In the genomic region with DNA sequence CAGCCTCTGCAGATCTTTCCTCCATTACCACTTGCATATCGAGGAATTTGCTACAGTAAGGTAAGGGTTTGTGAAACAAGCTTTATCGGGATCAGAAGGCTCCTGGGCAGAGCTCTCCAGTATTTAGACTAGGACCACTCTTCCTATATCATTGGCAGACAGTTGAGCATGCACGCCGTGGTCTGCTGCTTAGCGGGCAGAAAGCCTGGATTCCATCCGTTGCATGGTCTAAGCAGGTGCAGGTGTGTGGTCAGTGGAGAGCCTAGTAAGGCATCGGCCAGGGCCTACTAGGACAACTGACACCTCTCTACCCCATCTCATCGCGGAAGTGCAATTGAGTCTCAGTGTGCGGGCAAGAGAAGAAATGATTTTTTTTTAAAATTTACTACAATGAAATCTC, we compare ENCODE assay signal across 10 mouse cellular contexts. TPM values are rescaled to one million over a fixed set of nuclear protein-coding genes. Genes with fewer than 3 reads are reported as not detected.
DNase-seq lines count a peak whose midpoint lies in the region; ATAC-seq and TF ChIP-seq lines count a peak whose summit lies in the region.
"Had no signal": no experiment of that assay in that cellular context is flagged by ENCODE, and none has a peak within 500 bp of the region (broad histone marks: within the 10 kb centered on the region; RNA-seq: fewer than 3 reads in every experiment).

No protein-coding gene starts in this region.

- H3K4me3 ChIP-seq in heart, embryonic 15.5 days = no peak overlapping the region
- H3K4me3 ChIP-seq in forebrain, postnatal 0 days (ENCODE audit: low read depth, low read length) = peak overlapping the region; percentile 26
- peak overlapping the region; percentile 21 for H3K4me3 ChIP-seq in midbrain, embryonic 13.5 days (replicated peaks)

- no peak overlapping the region for H3K9ac ChIP-seq in heart, embryonic 15.5 days
- H3K9ac ChIP-seq in forebrain, postnatal 0 days = no peak overlapping the region
- H3K9ac ChIP-seq in midbrain, embryonic 13.5 days (replicated peaks) = peak overlapping the region; percentile 21; the same call in 1 of the 2 replicates

- H3K27ac ChIP-seq in heart, embryonic 15.5 days = no peak overlapping the region
- no peak overlapping the region for H3K27ac ChIP-seq in forebrain, postnatal 0 days (ENCODE audit: low read depth, low read length)
- peak overlapping the region; percentile 78 for H3K27ac ChIP-seq in midbrain, embryonic 13.5 days

- WGBS in heart, embryonic 15.5 days = 30% methylated on average over 10 of the region's 10 CpGs
- WGBS in forebrain, postnatal 0 days = 11% methylated on average over 10 of the region's 10 CpGs
- WGBS in midbrain, embryonic 13.5 days = 6% methylated on average over 10 of the region's 10 CpGs

- H3K36me3 ChIP-seq in heart, embryonic 15.5 days = no peaks in the 10 kb centered on the region
- no peaks in the 10 kb centered on the region for H3K36me3 ChIP-seq in forebrain, postnatal 0 days (ENCODE audit: insufficient read depth)
- H3K36me3 ChIP-seq in midbrain, embryonic 13.5 days = no peaks in the 10 kb centered on the region

- no peak for TF ChIP-seq POLR2A in brain, embryonic 14.5 days (IDR thresholded peaks at IDR 0.05; ENCODE audit: borderline replicate concordance, extremely low read depth, insufficient read depth, insufficient read length, poor library complexity, severe bottlenecking)

- no peak for TF ChIP-seq CTCF in brain, embryonic 14.5 days (IDR thresholded peaks at IDR 0.05; ENCODE audit: borderline replicate concordance, extremely low read depth, insufficient read depth, insufficient read length)
- TF ChIP-seq CTCF in forebrain, postnatal 0 days (IDR thresholded peaks at IDR 0.05; ENCODE audit: low read depth) = no peak

- ATAC-seq in heart, embryonic 15.5 days (replicated peaks; ENCODE audit: insufficient number of reproducible peaks, insufficient read depth, low FRiP score, low read depth) = no peak
- peak; percentile 25; the same call in 1 of the 2 replicates for ATAC-seq in forebrain, postnatal 0 days
- peak; percentile 57 for ATAC-seq in midbrain, embryonic 13.5 days

- H3K4me2 ChIP-seq in heart, embryonic 15.5 days = peak overlapping the region; percentile 27
- peak overlapping the region; percentile 41 for H3K4me2 ChIP-seq in forebrain, postnatal 0 days (ENCODE audit: low read depth)
- H3K4me2 ChIP-seq in midbrain, embryonic 13.5 days (replicated peaks) = peak overlapping the region; percentile 47

- H3K4me1 ChIP-seq in heart, embryonic 15.5 days (replicated peaks) = 0 out of 2 replicates have a peak, but pooled peaks cover 2% of the 10 kb centered on the region
- H3K4me1 ChIP-seq in forebrain, postnatal 0 days (ENCODE audit: insufficient read depth) = 0 out of 2 replicates have a peak, but pooled peaks cover 6% of the 10 kb centered on the region
- peaks cover 25% of the 10 kb centered on the region for H3K4me1 ChIP-seq in midbrain, embryonic 13.5 days (replicated peaks)

- no peak for DNase-seq in heart, adult 9 months (ENCODE audit: low spot score in 2 of 2)
- peak; percentile 50 for DNase-seq in brain, embryonic 14.5 days (ENCODE audit: low read depth)
- no peak for DNase-seq in forebrain, postnatal 0 days
- no peak for DNase-seq in urinary bladder, postnatal 10 days (ENCODE audit: low spot score)
- no peak for DNase-seq in lung, postnatal 25 days (ENCODE audit: low spot score)
- DNase-seq in cerebellum, adult 18-20 months = no peak
- DNase-seq: gastrocnemius, postnatal 14 days; liver had no signal

- no peaks in the 10 kb centered on the region for H3K9me3 ChIP-seq in heart, embryonic 15.5 days (replicated peaks)
- no peaks in the 10 kb centered on the region for H3K9me3 ChIP-seq in forebrain, postnatal 0 days (ENCODE audit: low read length)
- H3K9me3 ChIP-seq in midbrain, embryonic 13.5 days = no peaks in the 10 kb centered on the region

- peaks cover 10% of the 10 kb centered on the region; the same call in 1 of the 2 replicates for H3K27me3 ChIP-seq in heart, embryonic 15.5 days
- H3K27me3 ChIP-seq in forebrain, postnatal 0 days (ENCODE audit: insufficient read depth, low read length) = no peaks in the 10 kb centered on the region; the same call in none of the 2 replicates
- H3K27me3 ChIP-seq in midbrain, embryonic 13.5 days = peaks cover 28% of the 10 kb centered on the region

RNA-seq across cellular contexts. Expression of gene En1, which starts 41.2 kb away (rescaled TPM):
- not detected in 2 replicates for polyA plus RNA-seq in heart, embryonic 15.5 days (2015; fragmentation: Nextera tagmentation; extraction: Ambion mirVana)
- 7.4 and 17.2 TPM in 2 replicates for polyA plus RNA-seq in brain, embryonic 14.5 days (2012; rRNA removed)
- total RNA-seq in forebrain, postnatal 0 days (2014; rRNA removed) = 0.29 and 0.92 TPM in 2 replicates
- polyA plus RNA-seq in forebrain, postnatal 0 days (2015; fragmentation: Nextera tagmentation; extraction: Ambion mirVana) = 0.05 and 0.18 TPM in 2 replicates
- 9.0 and 13.6 TPM in 2 replicates for polyA plus RNA-seq in midbrain, embryonic 13.5 days (2015; fragmentation: Nextera tagmentation; extraction: Ambion mirVana)
